Mouse (Mus musculus): ENCODE measurements around the gene Ctss. TPM values are rescaled to one million over a fixed set of nuclear protein-coding genes. Genes with fewer than 3 reads are reported as not detected.

Gene Ctss
- total and polyA plus RNA-seq, 3 experiments = 10.3 to 16.5 (median 15.3) TPM

DNA sequence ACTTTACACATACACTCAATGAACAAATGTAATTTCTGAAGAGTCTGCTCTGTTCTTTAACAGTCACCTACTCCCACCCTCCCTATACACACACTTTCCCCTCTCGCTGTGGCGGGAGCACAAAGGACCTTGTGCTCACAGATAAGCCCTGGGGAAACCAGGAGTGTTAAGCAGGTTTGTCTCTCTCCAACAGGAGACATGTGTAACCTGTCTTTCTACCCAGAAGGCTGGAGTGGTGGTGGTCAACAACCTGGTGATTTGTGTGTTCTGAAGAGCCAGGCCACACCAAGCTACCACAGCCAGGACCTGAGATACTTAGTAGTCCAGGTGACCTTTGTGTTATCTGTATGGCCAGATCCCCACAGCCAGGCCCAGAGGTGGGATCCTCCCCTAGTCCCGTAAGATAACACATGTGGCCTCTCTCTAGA lies 10.0 kb upstream of the Ctss start:
- peaks cover 3% of the 10 kb centered on the region for H3K4me1 ChIP-seq (ENCODE audit: control insufficient read depth, insufficient read depth, low read length)
- no peaks in the 10 kb centered on the region for H3K36me3 ChIP-seq (ENCODE audit: control insufficient read depth, insufficient read depth, low read length)
- H3K27me3 ChIP-seq (ENCODE audit: control insufficient read depth, insufficient read depth, low read length) = no peaks in the 10 kb centered on the region
- intact Hi-C loops (cut with DNase I) = loop anchor here (2.0 to 5.0 kb wide), 2 partner anchors 116 to 256 kb away; no protein-coding TSS in a partner anchor
- no peak for TF ChIP-seq POLR2A (IDR thresholded peaks at IDR 0.05; ENCODE audit: insufficient read depth, low read depth, low read length)
- TF ChIP-seq CTCF (IDR thresholded peaks at IDR 0.05) = no peak
- H3K9ac ChIP-seq (ENCODE audit: low read depth, low read length) = no peak overlapping the region
- 91% methylated on average over 3 of the region's 3 CpGs for WGBS
- no peak overlapping the region for H3K4me3 ChIP-seq
- H3K27ac ChIP-seq = no peak overlapping the region
- DNase-seq = no peak
- no peaks in the 10 kb centered on the region for H3K79me2 ChIP-seq (replicated peaks; ENCODE audit: control insufficient read depth, insufficient read depth, low read length)

DNA sequence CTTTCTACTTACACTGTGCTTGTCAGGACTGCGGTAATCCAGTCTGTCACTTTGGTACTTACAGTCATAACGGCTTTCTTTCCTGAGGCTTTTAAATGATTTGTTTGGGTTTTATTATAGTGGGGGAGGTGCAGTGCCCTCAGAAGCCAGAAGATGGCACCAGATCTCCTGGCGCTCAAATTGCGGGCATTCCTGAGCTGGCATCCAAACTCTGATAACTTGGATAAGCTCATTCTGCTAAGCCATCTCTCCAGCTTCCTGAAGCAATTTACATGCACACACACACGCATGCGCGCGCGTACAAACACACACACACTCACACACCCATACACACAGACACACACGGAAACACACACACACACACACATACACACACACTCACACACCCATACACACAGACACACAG lies 9.1 kb upstream of the Ctss start:
- H3K27me3 ChIP-seq (ENCODE audit: control insufficient read depth, insufficient read depth, low read length) = no peaks in the 10 kb centered on the region
- H3K4me3 ChIP-seq = no peak overlapping the region
- WGBS = 14% methylated on average over 10 of the region's 10 CpGs
- TF ChIP-seq EP300 (IDR thresholded peaks at IDR 0.05; ENCODE audit: insufficient read depth, low read depth, low read length) (peak; percentile 83; the same call in 1 of the 2 replicates), CTCF (IDR thresholded peaks at IDR 0.05) (peak; percentile 87), POLR2A (IDR thresholded peaks at IDR 0.05; ENCODE audit: insufficient read depth, low read depth, low read length) (no peak)
- H3K79me2 ChIP-seq (replicated peaks; ENCODE audit: control insufficient read depth, insufficient read depth, low read length) = no peaks in the 10 kb centered on the region
- no peak overlapping the region for H3K9ac ChIP-seq (ENCODE audit: low read depth, low read length)
- H3K36me3 ChIP-seq (ENCODE audit: control insufficient read depth, insufficient read depth, low read length) = no peaks in the 10 kb centered on the region
- intact Hi-C loops (cut with DNase I) = loop anchor here (2.0 to 5.0 kb wide), 2 partner anchors 115 to 255 kb away; no protein-coding TSS in a partner anchor
- peaks cover 4% of the 10 kb centered on the region for H3K4me1 ChIP-seq (ENCODE audit: control insufficient read depth, insufficient read depth, low read length)
- DNase-seq = peak; percentile 51 to 74
- no peak overlapping the region for H3K27ac ChIP-seq

DNA sequence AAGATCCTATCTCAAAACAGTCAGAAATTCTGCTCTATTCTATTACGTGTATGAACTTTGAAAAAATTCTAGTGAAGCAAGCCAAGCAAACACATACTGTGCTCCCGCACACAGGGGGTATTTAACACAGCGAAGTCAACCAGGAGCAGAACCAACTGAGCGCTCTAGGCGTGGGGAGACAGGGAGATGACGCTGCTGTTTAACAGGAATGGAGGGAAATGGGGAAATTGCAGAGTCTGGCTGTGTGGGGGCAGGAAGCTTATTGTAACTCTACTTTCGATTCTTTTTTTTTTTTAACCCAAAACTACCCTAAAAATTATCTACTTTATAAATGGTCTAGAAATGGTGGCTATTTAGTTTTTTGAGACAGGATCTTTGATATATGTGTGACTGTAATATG lies 7.7 kb upstream of the Ctss start:
- Histone ChIP-seq H3K79me2 (replicated peaks; ENCODE audit: control insufficient read depth, insufficient read depth, low read length) (no peaks in the 10 kb centered on the region), H3K4me3 (no peak overlapping the region), H3K4me1 (ENCODE audit: control insufficient read depth, insufficient read depth, low read length) (peaks cover 7% of the 10 kb centered on the region), H3K27ac (no peak overlapping the region), H3K36me3 (ENCODE audit: control insufficient read depth, insufficient read depth, low read length) (no peaks in the 10 kb centered on the region), H3K9ac (ENCODE audit: low read depth, low read length) (no peak overlapping the region), H3K27me3 (ENCODE audit: control insufficient read depth, insufficient read depth, low read length) (no peaks in the 10 kb centered on the region)
- WGBS = 71% methylated on average over 7 of the region's 7 CpGs
- no peak for TF ChIP-seq CTCF (IDR thresholded peaks at IDR 0.05)
- no peak for TF ChIP-seq EP300 (IDR thresholded peaks at IDR 0.05; ENCODE audit: insufficient read depth, low read depth, low read length)
- TF ChIP-seq POLR2A (IDR thresholded peaks at IDR 0.05; ENCODE audit: insufficient read depth, low read depth, low read length) = no peak
- DNase-seq = no peak
- intact Hi-C loops (cut with DNase I) = loop anchor here (5.0 kb wide), 1 partner anchor 113 kb away; no protein-coding TSS in a partner anchor

GRCm38 (mm10) chr3:95519315-95519714 lies 7.3 kb upstream of the Ctss start:
- DNase-seq = no peak
- H3K36me3 ChIP-seq (ENCODE audit: control insufficient read depth, insufficient read depth, low read length) = no peaks in the 10 kb centered on the region
- WGBS = 79% methylated on average over 2 of the region's 2 CpGs
- H3K9ac ChIP-seq (ENCODE audit: low read depth, low read length) = no peak overlapping the region
- no peak for TF ChIP-seq EP300 (IDR thresholded peaks at IDR 0.05; ENCODE audit: insufficient read depth, low read depth, low read length)
- TF ChIP-seq POLR2A (IDR thresholded peaks at IDR 0.05; ENCODE audit: insufficient read depth, low read depth, low read length) = no peak
- TF ChIP-seq CTCF (IDR thresholded peaks at IDR 0.05) = no peak
- no peaks in the 10 kb centered on the region for H3K27me3 ChIP-seq (ENCODE audit: control insufficient read depth, insufficient read depth, low read length)
- no peaks in the 10 kb centered on the region for H3K79me2 ChIP-seq (replicated peaks; ENCODE audit: control insufficient read depth, insufficient read depth, low read length)
- H3K4me1 ChIP-seq (ENCODE audit: control insufficient read depth, insufficient read depth, low read length) = peaks cover 7% of the 10 kb centered on the region
- no peak overlapping the region for H3K27ac ChIP-seq
- intact Hi-C loops (cut with DNase I) = loop anchor here (5.0 kb wide), 1 partner anchor 113 kb away; no protein-coding TSS in a partner anchor
- H3K4me3 ChIP-seq = no peak overlapping the region

DNA sequence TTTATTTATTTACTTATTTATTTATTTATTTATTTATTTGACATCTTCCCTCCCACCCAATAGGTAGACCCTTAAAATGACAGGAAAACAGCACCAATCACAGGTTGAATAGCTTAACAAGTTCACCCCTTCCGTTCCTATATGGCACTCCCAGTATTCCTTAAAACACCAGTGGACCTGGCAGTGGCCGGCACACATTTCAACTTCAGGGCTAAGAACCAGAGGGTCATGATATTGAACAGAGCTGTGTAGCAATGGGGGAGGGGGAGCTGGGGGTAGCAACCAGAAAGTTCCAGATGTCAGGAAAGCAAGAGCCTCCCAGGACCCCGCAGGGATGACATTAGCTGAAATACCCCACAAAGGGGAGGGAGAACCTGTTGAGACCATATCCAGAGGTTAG lies 6.5 kb upstream of the Ctss start:
- 94% methylated on average over 3 of the region's 3 CpGs for WGBS
- no peak for TF ChIP-seq CTCF (IDR thresholded peaks at IDR 0.05)
- H3K27me3 ChIP-seq (ENCODE audit: control insufficient read depth, insufficient read depth, low read length) = no peaks in the 10 kb centered on the region
- no peaks in the 10 kb centered on the region for H3K79me2 ChIP-seq (replicated peaks; ENCODE audit: control insufficient read depth, insufficient read depth, low read length)
- peaks cover 7% of the 10 kb centered on the region for H3K4me1 ChIP-seq (ENCODE audit: control insufficient read depth, insufficient read depth, low read length)
- no peak overlapping the region for H3K4me3 ChIP-seq
- DNase-seq = no peak
- no peak overlapping the region for H3K27ac ChIP-seq
- intact Hi-C loops (cut with DNase I) = no loop called here
- H3K36me3 ChIP-seq (ENCODE audit: control insufficient read depth, insufficient read depth, low read length) = no peaks in the 10 kb centered on the region
- H3K9ac ChIP-seq (ENCODE audit: low read depth, low read length) = no peak overlapping the region

GRCm38 (mm10) chr3:95521168-95521567 lies 5.4 kb upstream of the Ctss start:
- peak; percentile 32 to 53 for DNase-seq
- intact Hi-C loops (cut with DNase I) = no loop called here

More at GRCm38 (mm10) chr3:95521168-95521567, 5.4 kb upstream of the Ctss start:
- 67% methylated on average over 10 of the region's 10 CpGs for WGBS
- H3K79me2 ChIP-seq (replicated peaks; ENCODE audit: control insufficient read depth, insufficient read depth, low read length) = no peaks in the 10 kb centered on the region
- no peak for TF ChIP-seq EP300 (IDR thresholded peaks at IDR 0.05; ENCODE audit: insufficient read depth, low read depth, low read length)
- TF ChIP-seq POLR2A (IDR thresholded peaks at IDR 0.05; ENCODE audit: insufficient read depth, low read depth, low read length) = no peak
- no peak for TF ChIP-seq CTCF (IDR thresholded peaks at IDR 0.05)
- peaks cover 7% of the 10 kb centered on the region for H3K4me1 ChIP-seq (ENCODE audit: control insufficient read depth, insufficient read depth, low read length)
- no peak overlapping the region for H3K27ac ChIP-seq
- no peaks in the 10 kb centered on the region for H3K36me3 ChIP-seq (ENCODE audit: control insufficient read depth, insufficient read depth, low read length)
- H3K9ac ChIP-seq (ENCODE audit: low read depth, low read length) = no peak overlapping the region
- H3K27me3 ChIP-seq (ENCODE audit: control insufficient read depth, insufficient read depth, low read length) = no peaks in the 10 kb centered on the region
- H3K4me3 ChIP-seq = no peak overlapping the region
